Mouse (Mus musculus) forebrain, embryonic 12.5 days (tissue): ENCODE measurements around the gene Bcas3. TPM values are rescaled to one million over a fixed set of nuclear protein-coding genes. Genes with fewer than 3 reads are reported as not detected.

Source experiments
- ATAC-seq: fragments of 200-750 bp; cut with Nextera tagmentation; 2 replicates; pipeline ENCODE4 v1.8.0; 2017; ENCODE audit warnings: moderate TSS enrichment; ENCODE audit not compliant: low FRiP score
- H3K27ac ChIP-seq: fragments of 300-500 bp; sonication (generic); 2 replicates; pipeline ENCODE4 v1.5.1; 2016; ENCODE audit warnings: mild to moderate bottlenecking
- H3K27me3 ChIP-seq: fragments of 300-500 bp; sonication (generic); 2 replicates; pipeline ENCODE4 v1.6.1; 2016; ENCODE audit warnings: mild to moderate bottlenecking
- H3K36me3 ChIP-seq: fragments of 300-500 bp; sonication (generic); replicated peaks from 2 replicates; pipeline ENCODE4 v1.6.1; 2016; ENCODE audit warnings: mild to moderate bottlenecking
- H3K4me1 ChIP-seq: fragments of 300-500 bp; sonication (generic); 2 replicates; pipeline ENCODE4 v1.6.1; 2016
- H3K4me2 ChIP-seq: fragments of 300-500 bp; sonication (generic); 2 replicates; pipeline ENCODE4 v1.6.1; 2016; ENCODE audit warnings: mild to moderate bottlenecking, moderate library complexity
- H3K4me3 ChIP-seq: fragments of 300-500 bp; sonication (generic); replicated peaks from 2 replicates; pipeline ENCODE4 v1.5.1; 2016; ENCODE audit warnings: mild to moderate bottlenecking
- H3K9ac ChIP-seq: fragments of 300-500 bp; sonication (generic); 2 replicates; pipeline ENCODE4 v1.6.1; 2016; ENCODE audit warnings: mild to moderate bottlenecking
- H3K9me3 ChIP-seq: fragments of 300-500 bp; sonication (generic); 2 replicates; pipeline ENCODE4 v1.6.1; 2016
- WGBS: fragments of 180-500 bp; shearing (Covaris S2); methylation state at CpG from one replicate; pipeline ENCODE4 v1.1.7; 2016; 5-methylcytosine and 5-hydroxymethylcytosine counted together
- microRNA-seq: library from miRNA; unstranded; fragments of <30 nt; microRNA quantifications from one replicate; pipeline ENCODE4, GENCODE M21; 2017
- polyA plus RNA-seq: library from polyadenylated mRNA; unstranded; fragments of >200 nt; fragmentation: Nextera tagmentation; extraction: Ambion mirVana; gene quantifications from 2 replicates; pipeline ENCODE4 v1.2.1, GENCODE M21; 2016

Gene Bcas3
- polyA plus RNA-seq, 1 experiment from 2014 or later = 19.1 TPM

DNA sequence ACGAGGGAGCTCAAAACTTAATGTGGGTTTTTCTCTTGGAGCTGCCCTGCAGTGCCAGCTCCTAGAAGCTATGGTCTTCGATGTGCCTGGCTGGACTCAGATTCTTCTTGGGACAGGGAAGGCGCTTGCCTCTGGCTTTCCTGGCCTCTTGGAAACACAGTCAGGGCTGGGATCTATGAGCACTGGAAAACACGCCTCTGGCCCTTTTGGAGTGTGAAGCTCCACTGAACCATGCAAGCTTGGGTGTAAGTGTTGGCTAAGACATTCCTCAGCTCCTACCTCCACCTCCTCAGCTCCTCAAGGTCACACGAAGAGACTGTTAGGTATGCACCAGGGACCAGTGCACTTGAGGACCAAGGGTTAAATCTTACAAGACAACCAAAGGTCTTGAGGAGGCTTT is 492.0 kb downstream of the Bcas3 start:
- Histone ChIP-seq H3K36me3 (no peaks in the 10 kb centered on the region), H3K4me1 (peaks cover 35% of the 10 kb centered on the region), H3K9ac (no peak overlapping the region), H3K27ac (no peak overlapping the region), H3K9me3 (no peaks in the 10 kb centered on the region), H3K4me2 (peak overlapping the region; percentile 87; the same call in 1 of the 2 replicates), H3K27me3 (peaks cover 86% of the 10 kb centered on the region), H3K4me3 (peak overlapping the region; percentile 46; the same call in 1 of the 2 replicates)
- ATAC-seq = no peak
- WGBS = 29% methylated on average over 5 of the region's 5 CpGs

DNA sequence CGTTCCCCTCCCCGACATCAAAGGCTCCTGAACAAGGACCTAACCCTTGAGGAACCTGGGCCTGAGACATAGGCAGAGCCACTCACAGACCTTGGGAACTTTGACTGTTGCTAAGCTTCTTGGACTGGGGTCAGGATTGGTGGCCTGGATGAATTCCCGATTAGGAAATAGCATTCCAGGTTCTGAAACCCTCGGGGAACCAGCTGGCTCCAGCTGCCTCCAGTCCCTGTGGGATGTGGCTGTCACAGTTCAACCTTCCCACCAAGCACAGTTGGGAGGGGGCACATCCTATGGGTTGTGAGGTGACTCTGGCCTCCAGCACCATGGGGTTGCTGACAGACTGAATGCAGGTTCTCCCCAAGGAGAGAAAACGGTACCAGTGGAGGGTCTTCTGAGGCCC is 493.0 kb downstream of the Bcas3 start:
- H3K4me1 ChIP-seq = peaks cover 29% of the 10 kb centered on the region
- no peaks in the 10 kb centered on the region for H3K9me3 ChIP-seq
- H3K4me2 ChIP-seq = no peak overlapping the region
- H3K27ac ChIP-seq = no peak overlapping the region
- H3K27me3 ChIP-seq = peaks cover 84% of the 10 kb centered on the region
- H3K9ac ChIP-seq = no peak overlapping the region
- ATAC-seq = no peak
- WGBS = 49% methylated on average over 5 of the region's 5 CpGs
- H3K36me3 ChIP-seq = no peaks in the 10 kb centered on the region
- H3K4me3 ChIP-seq = no peak overlapping the region

DNA sequence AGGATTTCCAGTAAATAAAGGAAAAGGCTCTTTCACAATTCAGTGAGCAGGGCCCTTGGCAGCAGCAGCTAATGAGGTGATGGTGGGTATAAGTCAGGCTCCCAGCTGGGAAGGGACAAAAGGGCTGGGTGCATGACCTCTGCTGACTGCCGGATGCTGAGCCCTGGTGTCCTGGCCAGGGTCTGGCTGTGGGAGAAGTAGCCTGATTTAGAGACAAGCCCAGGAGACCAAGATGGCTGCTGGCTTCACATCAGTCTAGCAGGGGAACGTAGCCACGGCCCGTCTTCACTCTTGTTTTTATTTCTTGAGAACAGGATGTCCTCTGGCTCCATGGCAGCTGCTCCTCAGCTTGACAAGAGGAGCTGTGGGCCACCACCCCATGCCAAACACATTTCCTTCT is 493.5 kb downstream of the Bcas3 start:
- Histone ChIP-seq H3K9me3 (no peaks in the 10 kb centered on the region), H3K4me2 (no peak overlapping the region), H3K9ac (no peak overlapping the region), H3K36me3 (no peaks in the 10 kb centered on the region), H3K4me3 (no peak overlapping the region), H3K27me3 (peaks cover 81% of the 10 kb centered on the region), H3K4me1 (peaks cover 29% of the 10 kb centered on the region), H3K27ac (no peak overlapping the region)
- WGBS = 53% methylated on average over 4 of the region's 4 CpGs
- no peak for ATAC-seq

DNA sequence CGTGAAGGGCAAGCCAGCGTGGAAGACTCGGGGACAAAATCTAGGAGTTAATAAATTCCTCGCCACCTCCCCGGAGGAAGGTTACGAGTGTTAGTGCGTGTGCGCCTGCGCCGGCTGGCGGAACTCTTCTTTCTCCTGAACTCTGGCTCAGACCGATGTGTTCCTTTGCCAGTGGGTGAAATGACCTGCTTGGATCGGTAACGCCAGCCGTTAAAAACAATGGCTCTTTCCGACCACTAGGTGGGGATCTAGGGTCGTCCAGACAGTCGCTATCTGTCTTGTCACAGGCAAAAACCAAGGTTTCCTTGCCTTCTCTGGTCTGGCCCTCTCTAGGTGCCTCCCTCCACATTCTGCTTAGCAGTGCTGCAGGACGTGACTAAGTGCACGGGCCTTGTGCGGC is 496.1 kb downstream of the Bcas3 start:
- Histone ChIP-seq H3K9ac (no peak overlapping the region), H3K27me3 (peaks cover 55% of the 10 kb centered on the region), H3K27ac (no peak overlapping the region), H3K4me3 (no peak overlapping the region; the same call in 1 of the 2 replicates), H3K4me1 (peaks cover 5% of the 10 kb centered on the region), H3K9me3 (no peaks in the 10 kb centered on the region), H3K4me2 (peak overlapping the region; percentile 48), H3K36me3 (no peaks in the 10 kb centered on the region)
- peak; percentile 67 for ATAC-seq
- 1% methylated on average over 21 of the region's 21 CpGs for WGBS

DNA sequence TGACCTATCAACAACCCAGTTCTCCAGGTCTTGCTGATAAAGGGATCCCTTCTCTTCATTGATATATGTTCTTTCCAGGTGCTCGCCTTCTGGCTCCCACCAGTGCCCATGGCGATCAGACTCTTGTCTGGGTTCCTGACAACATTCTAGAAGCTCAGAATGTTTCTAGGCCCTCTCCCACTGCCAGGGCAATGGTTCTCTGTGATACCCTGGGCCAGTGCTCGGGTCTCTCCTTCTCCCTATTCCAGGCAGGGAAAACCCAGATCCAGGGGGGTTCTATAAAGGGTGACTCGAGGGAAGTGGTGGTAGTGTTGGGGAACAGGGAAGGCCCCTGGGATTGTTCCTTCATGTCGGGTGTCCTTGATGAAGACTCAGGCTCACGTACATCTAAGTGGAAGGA is 497.3 kb downstream of the Bcas3 start, which contains the start of gene Gm11444:
TSS of gene Gm11444 (minus strand) at position 101 of the 400 bp plus-strand sequence.
- no peaks in the 10 kb centered on the region for H3K4me1 ChIP-seq
- H3K4me3 ChIP-seq = no peak within 1 kb of the TSS
- 84% methylated on average over 6 of the region's 6 CpGs for WGBS
- H3K4me2 ChIP-seq = peak within 1 kb of the TSS; percentile 48; the same call in 1 of the 2 replicates
- H3K36me3 ChIP-seq = no peaks in the 10 kb centered on the region
- no peaks in the 10 kb centered on the region for H3K9me3 ChIP-seq
- ATAC-seq = no peak
- no peak within 1 kb of the TSS for H3K9ac ChIP-seq
- H3K27ac ChIP-seq = no peak within 1 kb of the TSS
- peaks cover 45% of the 10 kb centered on the region for H3K27me3 ChIP-seq

DNA sequence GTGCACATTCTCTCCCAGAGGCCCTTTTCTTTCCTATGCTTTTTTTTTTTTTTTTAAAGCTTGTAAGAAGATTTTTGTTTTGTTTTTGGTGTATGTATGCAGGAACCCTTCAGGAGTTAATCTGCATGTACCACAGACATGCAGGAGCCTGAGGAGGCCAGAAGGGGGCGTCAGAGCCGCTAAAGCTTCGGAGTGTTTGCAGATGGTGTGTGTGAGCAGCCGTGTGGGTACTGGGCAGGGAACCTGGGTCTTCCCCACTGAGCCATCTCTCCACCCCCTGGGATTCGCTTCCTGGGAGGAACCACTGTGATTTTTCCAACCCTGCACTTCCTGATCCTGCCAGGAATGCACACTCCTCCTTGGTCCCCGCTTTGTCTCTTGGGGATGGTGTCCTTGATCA is 497.8 kb downstream of the Bcas3 start:
- H3K9ac ChIP-seq = no peak overlapping the region
- H3K4me1 ChIP-seq = no peaks in the 10 kb centered on the region
- H3K9me3 ChIP-seq = no peaks in the 10 kb centered on the region
- no peak for ATAC-seq
- no peak overlapping the region for H3K4me3 ChIP-seq
- peaks cover 43% of the 10 kb centered on the region for H3K27me3 ChIP-seq
- no peaks in the 10 kb centered on the region for H3K36me3 ChIP-seq
- H3K4me2 ChIP-seq = no peak overlapping the region
- 45% methylated on average over 6 of the region's 6 CpGs for WGBS
- no peak overlapping the region for H3K27ac ChIP-seq

DNA sequence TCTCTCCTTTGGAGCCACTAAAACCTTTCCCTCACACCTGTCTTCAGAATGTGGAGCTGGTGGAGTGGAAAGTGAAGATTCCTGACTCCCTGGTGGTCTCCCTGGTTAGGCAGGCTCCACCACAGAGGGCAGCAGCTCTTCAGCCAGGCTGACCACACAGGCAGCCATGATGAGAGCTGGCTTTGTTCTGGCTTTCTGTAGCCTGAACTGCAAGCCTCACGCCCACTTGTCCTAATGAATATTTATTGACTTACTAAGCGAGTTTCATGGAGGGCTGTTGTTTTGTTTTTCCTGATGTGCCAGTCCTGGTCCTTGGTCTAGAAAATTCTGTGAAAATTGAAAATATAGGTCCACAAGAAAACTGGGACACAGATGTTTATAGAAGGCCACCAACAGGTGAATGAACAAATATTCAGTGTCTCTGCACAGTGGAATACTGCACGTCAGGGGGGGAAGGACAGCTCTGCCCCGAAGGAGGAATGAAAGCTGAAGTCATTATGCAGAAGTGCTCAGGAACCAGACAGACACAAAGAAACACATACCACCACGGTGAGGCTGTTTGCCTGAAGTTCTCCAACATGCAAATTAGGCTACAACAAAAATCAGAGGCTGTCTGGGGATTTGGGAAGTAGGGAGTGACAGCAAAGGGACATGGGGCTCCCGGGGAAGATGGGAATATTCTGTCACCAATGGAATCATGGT is 505.2 kb downstream of the Bcas3 start:
- Histone ChIP-seq H3K36me3 (no peaks in the 10 kb centered on the region), H3K27me3 (peaks cover 14% of the 10 kb centered on the region), H3K9me3 (no peaks in the 10 kb centered on the region), H3K4me3 (no peak overlapping the region), H3K4me2 (peak overlapping the region; percentile 27; the same call in 1 of the 2 replicates), H3K27ac (0 out of 2 replicates have a peak overlapping the region, but pooled peaks have one; percentile 42), H3K9ac (no peak overlapping the region), H3K4me1 (peaks cover 13% of the 10 kb centered on the region)
- ATAC-seq = peak; percentile 57; the same call in 1 of the 2 replicates
- WGBS = 3% methylated on average over 6 of the region's 6 CpGs

DNA sequence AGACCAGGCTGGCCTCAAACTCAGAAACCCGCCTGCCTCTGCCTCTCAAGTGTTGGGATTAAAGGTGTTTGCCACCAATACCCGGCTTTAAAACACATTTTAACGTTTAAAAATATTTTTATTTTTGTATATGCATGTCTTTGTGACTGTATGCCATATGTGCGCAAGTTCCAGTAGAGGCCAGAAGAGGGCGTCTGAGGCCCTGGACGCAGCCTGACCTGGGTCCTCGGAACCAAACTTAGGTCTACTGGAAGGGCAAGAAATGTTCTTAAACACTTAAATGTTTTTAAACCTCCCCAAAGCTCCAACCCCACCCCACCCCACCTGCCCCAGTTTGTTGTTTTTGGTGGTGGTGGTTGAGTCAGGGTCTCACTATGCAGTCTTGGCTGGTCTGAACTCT is 511.4 kb downstream of the Bcas3 start:
- no peak for ATAC-seq
- H3K36me3 ChIP-seq = no peaks in the 10 kb centered on the region
- no peak overlapping the region for H3K27ac ChIP-seq
- H3K9ac ChIP-seq = no peak overlapping the region
- H3K4me1 ChIP-seq = no peaks in the 10 kb centered on the region
- no peak overlapping the region for H3K4me2 ChIP-seq
- H3K9me3 ChIP-seq = no peaks in the 10 kb centered on the region
- H3K4me3 ChIP-seq = no peak overlapping the region
- WGBS = 44% methylated on average over 7 of the region's 7 CpGs
- peaks cover 8% of the 10 kb centered on the region; the same call in 1 of the 2 replicates for H3K27me3 ChIP-seq

Small RNA genes within 50 kb of the gene (microRNA-seq; reads per million reads assigned to microRNA genes)
- gene Mir5110 = not detected

Other genes with a start within 250 kb of the Bcas3 start
- 7.8 and 8.5 TPM in 2 replicates for gene Usp32, start 213.0 kb upstream of the Bcas3 start, polyA plus RNA-seq
- 0.40 and 0.51 TPM in 2 replicates for gene 1700125H20Rik, start 182.8 kb upstream of the Bcas3 start, polyA plus RNA-seq
- gene Appbp2, start 118.0 kb upstream of the Bcas3 start, polyA plus RNA-seq = 54.6 and 56.7 TPM in 2 replicates
- gene Ppm1d, start 41.9 kb upstream of the Bcas3 start, polyA plus RNA-seq = 27.2 and 27.9 TPM in 2 replicates